Mouse (Mus musculus): ENCODE measurements at regions not wholly inside any gene's neighbourhood (a gene's known extent, or its start where the extent isn't known, plus 50 kb on each side); places are given as distances from the start of the nearest gene placed in this dataset.

- TF ChIP-seq CTCF (IDR thresholded peaks at IDR 0.05; ENCODE audit: low read depth, low read length), result no peak
- TF ChIP-seq POLR2A (IDR thresholded peaks at IDR 0.05; ENCODE audit: insufficient read depth, low read length), result no peak
Observed at GRCm38 (mm10) chr4:131329398-131329797, 385.2 kb downstream of the Matn1 start.

Data from ES-Bruce4 (cell line).